Mouse (Mus musculus): ENCODE measurements around the gene Enpep.

Enpep gene

DNA sequence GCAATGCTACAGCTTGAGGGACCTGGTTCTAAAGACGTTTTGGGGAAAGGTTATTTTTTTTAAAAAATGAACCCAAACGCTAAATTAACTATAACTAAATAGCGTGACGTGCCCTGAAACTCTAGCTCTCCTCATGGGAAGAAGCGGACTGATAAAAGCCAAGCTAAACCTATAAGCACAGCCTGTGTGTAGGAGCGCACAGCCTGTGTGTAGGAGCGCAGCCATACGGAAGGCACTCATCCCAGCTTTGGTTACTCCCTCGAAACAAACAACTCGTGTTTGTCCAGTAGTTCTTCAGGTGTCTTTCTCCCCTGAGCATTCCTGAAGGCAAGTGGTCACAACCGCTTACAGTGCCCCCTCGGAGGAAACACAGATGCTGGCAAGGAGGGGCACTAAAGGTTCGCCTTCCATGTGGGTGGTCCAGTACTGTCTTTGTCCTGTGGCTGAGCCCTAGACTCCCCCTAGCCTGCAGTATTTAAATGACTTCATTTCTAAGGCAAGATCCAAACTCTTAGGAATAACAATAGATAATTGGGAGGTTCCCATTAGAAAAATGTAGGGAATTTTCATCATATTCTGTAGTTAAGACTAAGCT, 93.8 kb downstream of the Enpep start:
- no peak for DNase-seq (ENCODE audit: low spot score in 2 of 2)

DNA sequence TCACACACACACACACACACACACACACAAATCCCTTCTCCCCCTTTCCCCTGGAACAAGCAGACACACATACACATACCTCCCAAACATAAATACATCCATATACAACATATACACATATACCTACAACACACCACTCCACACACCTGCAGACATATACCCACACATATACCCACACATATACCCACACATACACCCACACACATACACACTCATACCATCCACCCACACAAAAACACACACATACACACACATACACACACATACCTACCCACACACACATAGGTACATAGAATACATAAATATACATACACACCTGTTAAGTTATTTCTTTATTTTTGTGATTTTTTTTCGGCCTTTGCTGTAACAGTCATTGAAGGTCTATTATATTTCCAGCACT, 94.5 kb downstream of the Enpep start:
- no peak for DNase-seq (ENCODE audit: low spot score in 2 of 2)

DNA sequence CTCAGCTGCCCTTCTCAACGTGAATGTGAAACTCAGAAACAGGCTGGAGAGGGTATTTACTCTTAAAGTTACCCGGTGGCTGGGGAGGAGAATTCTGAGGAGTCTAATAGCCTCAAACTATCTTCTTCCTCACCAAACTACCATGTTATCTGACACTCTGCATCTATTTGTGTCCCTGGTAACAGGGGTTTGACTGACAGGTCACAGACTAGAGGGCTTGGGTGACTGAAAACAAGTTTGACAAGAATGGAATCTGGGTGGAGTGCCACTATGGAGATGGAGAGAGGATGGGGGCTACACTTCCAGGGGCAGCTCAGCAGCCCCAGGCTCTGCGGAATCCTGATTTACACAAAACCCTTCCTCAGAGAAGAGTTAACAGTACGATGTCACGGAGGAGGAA, 105.2 kb downstream of the Enpep start:
- DNase-seq (ENCODE audit: low spot score in 2 of 2): no peak

- DNase-seq (ENCODE audit: low spot score in 2 of 2): no peak
Observed at GRCm38 (mm10) chr3:129226681-129227080, 105.8 kb downstream of the Enpep start.

- DNase-seq (ENCODE audit: low spot score in 2 of 2): no peak
Observed at GRCm38 (mm10) chr3:129225577-129226289, 106.8 kb downstream of the Enpep start.

GRCm38 (mm10) chr3:129224806-129225576, 107.5 kb downstream of the Enpep start:
- DNase-seq (ENCODE audit: low spot score in 2 of 2): no peak

GRCm38 (mm10) chr3:129223964-129224805, 108.3 kb downstream of the Enpep start:
- DNase-seq (ENCODE audit: low spot score in 2 of 2): no peak

- no peak for DNase-seq (ENCODE audit: low spot score in 2 of 2)
Observed at GRCm38 (mm10) chr3:129223401-129223800, 109.1 kb downstream of the Enpep start.

DNA sequence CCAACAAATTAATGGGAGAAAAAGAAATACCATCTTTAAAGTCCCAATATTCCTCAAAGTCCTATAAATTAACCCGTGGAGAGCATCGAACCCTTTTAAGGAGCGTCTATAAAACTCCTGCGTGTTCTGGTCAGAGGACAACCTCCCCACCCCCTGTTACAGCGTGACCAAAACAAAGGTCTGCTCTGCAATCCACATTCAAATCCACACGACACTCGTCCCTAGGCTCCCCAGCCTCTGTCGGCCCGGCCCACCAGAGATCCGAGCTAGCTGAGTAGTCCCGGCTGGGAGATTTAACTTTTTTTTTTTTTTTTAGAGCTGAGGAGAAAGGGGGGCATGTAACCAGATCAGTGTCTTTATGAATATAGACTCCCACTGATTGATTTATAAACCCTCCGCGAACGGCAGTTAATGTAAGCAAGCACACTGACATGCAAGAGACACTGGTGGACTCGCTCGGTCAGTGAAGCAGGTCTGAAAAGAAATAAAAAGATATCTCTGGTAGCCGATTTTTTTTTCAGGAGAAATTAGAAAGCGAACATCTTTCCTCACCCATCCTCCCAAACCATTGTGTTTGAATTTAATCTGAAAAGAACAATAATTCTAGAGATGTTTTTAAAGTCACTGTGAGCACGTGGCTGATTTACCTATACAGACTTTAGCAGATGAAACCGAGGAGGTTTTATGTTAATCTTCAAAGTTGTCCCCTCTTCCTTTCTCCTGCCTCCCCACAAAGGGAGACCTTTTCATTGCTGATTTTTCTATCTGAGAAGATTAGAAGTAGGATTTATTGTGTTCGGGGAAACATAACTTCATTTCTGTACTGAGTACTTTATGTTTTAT, 109.9 kb downstream of the Enpep start:
- DNase-seq (ENCODE audit: low spot score in 2 of 2): no peak

- no peak for DNase-seq (ENCODE audit: low spot score in 2 of 2)
Observed at GRCm38 (mm10) chr3:129221380-129222260, 110.9 kb downstream of the Enpep start.

DNA sequence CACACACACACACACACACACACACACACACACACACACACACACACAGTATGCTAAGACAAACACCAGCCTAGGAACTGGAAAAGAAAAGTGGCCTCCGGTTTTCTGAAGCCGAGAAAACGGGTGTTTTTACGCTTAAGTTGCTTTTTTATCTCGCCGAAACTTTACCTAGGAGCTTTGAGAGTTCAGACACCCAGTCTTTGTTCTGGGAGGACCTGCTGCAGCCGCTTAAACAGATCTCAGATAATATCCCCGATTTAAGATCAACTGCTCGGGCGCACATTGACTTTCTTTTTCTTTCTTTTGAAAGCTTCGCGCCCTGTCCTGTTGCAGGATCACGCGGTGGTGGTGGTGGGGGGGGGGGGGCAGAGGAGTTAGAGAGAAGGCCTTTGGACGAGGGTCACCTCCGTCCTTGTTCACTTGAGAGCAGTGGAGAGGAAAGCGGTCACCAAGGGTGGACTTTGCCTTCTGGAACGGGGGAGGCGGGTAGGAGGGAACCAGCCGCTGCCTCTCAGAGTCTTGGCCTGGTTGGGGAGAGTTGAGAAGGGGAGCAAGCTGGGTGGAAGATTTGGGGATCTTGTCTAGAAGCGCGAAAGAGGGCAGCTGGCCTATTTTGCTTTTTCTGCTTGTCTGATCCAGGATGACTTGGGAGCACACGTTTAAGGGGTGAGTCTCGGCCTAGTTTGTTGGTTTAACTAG, 111.7 kb downstream of the Enpep start:
- DNase-seq (ENCODE audit: low spot score in 2 of 2): no peak

DNA sequence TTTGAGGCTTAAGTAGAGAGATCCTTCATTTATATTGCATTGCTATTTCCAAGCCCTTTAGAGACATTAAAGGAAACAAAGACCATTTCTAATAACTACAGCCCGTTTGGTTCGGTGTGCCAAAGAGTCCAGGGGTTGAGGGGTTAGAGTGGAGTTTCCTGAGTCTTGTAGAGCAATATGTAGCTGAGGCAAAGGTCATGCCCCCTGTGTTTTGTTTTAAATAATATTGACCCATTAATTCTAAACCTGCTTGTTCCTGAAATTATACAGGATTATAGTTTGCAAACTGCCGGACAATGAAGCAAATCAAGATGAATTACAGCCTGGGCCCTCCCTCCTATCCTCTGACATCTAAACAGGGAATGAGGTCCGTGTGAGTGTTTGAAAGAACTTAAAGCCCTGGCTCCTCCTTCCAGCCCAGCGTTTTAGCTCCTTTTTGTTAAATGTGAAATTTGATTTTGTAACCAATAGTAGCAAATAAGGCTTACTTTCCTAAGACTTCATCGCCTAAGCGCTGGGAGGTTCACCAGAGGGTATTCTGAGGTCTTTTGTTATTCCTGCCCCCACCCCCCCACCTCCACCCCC, 112.3 kb downstream of the Enpep start:
- DNase-seq (ENCODE audit: low spot score in 2 of 2): no peak

Measured in frontal cortex, postnatal 36 days (tissue).